Mouse (Mus musculus) c-Kit-positive CD71-positive TER-119-positive erythroid progenitor cells, embryonic 14.5 days (primary cell): ENCODE measurements around the gene Rundc3a.
A peak's percentile ranks its signal among the peaks of the same experiment; 100 is the strongest.
"Not testable (repeated sequence)": the region's sequence is repeated elsewhere in the genome, so short reads cannot be mapped to it uniquely, and the experiment has no call there.

Experiments used
- DNase-seq: peaks from one replicate; pipeline ENCODE4 v3.0.0-alpha.2; 2013; ENCODE audit warnings: low spot score

Gene Rundc3a

GRCm38 (mm10) chr11:102408888-102409794 lies 15.9 kb downstream of the Rundc3a start:
- DNase-seq = no peak

- no peak for DNase-seq
These were observed 16.7 kb downstream of the Rundc3a start for GRCm38 (mm10) chr11:102409795-102410330.

- DNase-seq = not testable (repeated sequence)
These were observed 17.1 kb downstream of the Rundc3a start for GRCm38 (mm10) chr11:102410345-102410744.

- DNase-seq = no peak
These were observed 17.9 kb downstream of the Rundc3a start for GRCm38 (mm10) chr11:102411061-102411460.

- peak; percentile 92 for DNase-seq
These were observed 18.5 kb downstream of the Rundc3a start for GRCm38 (mm10) chr11:102411704-102412103.

- no peak for DNase-seq
These were observed 19.9 kb downstream of the Rundc3a start for GRCm38 (mm10) chr11:102413059-102413458.

- no peak for DNase-seq
These were observed 22.0 kb downstream of the Rundc3a start for GRCm38 (mm10) chr11:102415034-102415802.

GRCm38 (mm10) chr11:102417160-102417559 lies 24.0 kb downstream of the Rundc3a start:
- DNase-seq = no peak

GRCm38 (mm10) chr11:102418887-102419286 lies 25.7 kb downstream of the Rundc3a start:
- no peak for DNase-seq

GRCm38 (mm10) chr11:102421559-102421958 lies 28.4 kb downstream of the Rundc3a start:
- DNase-seq = no peak

GRCm38 (mm10) chr11:102424666-102425065 lies 31.5 kb downstream of the Rundc3a start:
- DNase-seq = no peak

- DNase-seq = no peak
These were observed 32.5 kb downstream of the Rundc3a start for GRCm38 (mm10) chr11:102425555-102426316.

- DNase-seq = no peak
These were observed 35.9 kb downstream of the Rundc3a start for GRCm38 (mm10) chr11:102428981-102429540.

- DNase-seq = no peak
These were observed 36.3 kb downstream of the Rundc3a start for GRCm38 (mm10) chr11:102429551-102429950.

GRCm38 (mm10) chr11:102430121-102431017 lies 37.2 kb downstream of the Rundc3a start, which contains the start of gene Grn:
Grn (plus strand) TSS chr11:102430315.
- peak; percentile 79 for DNase-seq

- DNase-seq = peak; percentile 79
These were observed 37.9 kb downstream of the Rundc3a start for GRCm38 (mm10) chr11:102431018-102431645.

GRCm38 (mm10) chr11:102431728-102432114 lies 38.5 kb downstream of the Rundc3a start:
- no peak for DNase-seq

- no peak for DNase-seq
These were observed 39.1 kb downstream of the Rundc3a start for GRCm38 (mm10) chr11:102432115-102432843.

- no peak for DNase-seq
These were observed 39.7 kb downstream of the Rundc3a start for GRCm38 (mm10) chr11:102432896-102433295.
